Mouse (Mus musculus): ENCODE measurements at regions not wholly inside any gene's neighbourhood (a gene's known extent, or its start where the extent isn't known, plus 50 kb on each side); places are given as distances from the start of the nearest gene placed in this dataset.

- TF ChIP-seq POLR2A (IDR thresholded peaks at IDR 0.05; ENCODE audit: insufficient read length, low read depth), result no peak
- no peak for TF ChIP-seq MYOD1 (IDR thresholded peaks at IDR 0.05; ENCODE audit: control insufficient read depth in 1 of 3, insufficient read length in 2 of 3, low read depth in 2 of 3)
- TF ChIP-seq TCF12 (IDR thresholded peaks at IDR 0.05; ENCODE audit: insufficient read depth, poor library complexity, severe bottlenecking), result no peak
Measured at GRCm38 (mm10) chr8:28148599-28149452, 701.4 kb downstream of the Poteg start.
